Mouse (Mus musculus): ENCODE data around the gene Krt28. TPM values are rescaled to one million over a fixed set of nuclear protein-coding genes. Genes with fewer than 3 reads are reported as not detected.

Krt28 gene
- total RNA-seq (2021): not detected

- DNase-seq: no peak
- intact Hi-C loops (cut with DNase I): no loop called here
Measured at GRCm38 (mm10) chr11:99374803-99375202, at the start of gene Krt28. Gene Krt28 (minus strand): TSS chr11:99374903.

GRCm38 (mm10) chr11:99422159-99422558 is 47.5 kb upstream of the Krt28 start, which contains the start of gene Krt12:
Gene Krt12 (minus strand): TSS chr11:99422259.
- intact Hi-C loops (cut with DNase I): no loop called here
- no peak for DNase-seq

DNA sequence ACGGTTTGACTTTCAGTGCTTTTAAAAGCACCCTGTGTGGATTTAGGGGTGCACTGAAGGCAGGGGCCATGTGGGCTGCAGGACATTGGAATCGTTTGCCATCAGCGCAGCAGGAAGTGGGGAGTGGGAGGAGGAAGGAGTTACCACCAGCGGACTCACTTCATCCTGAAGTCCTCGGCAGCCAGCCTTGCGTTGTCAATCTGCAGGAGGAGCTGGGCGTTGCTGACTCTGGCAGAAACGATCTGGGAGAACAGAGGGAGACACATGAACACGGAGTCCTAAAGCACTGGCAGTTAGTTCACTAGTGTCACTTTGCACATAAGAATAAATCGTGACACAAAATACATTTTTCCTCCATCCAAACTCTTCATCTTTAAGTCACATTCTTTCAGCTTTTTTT is 45.9 kb upstream of the Krt28 start:
- intact Hi-C loops (cut with DNase I): no loop called here

GRCm38 (mm10) chr11:99417819-99418218 is 43.1 kb upstream of the Krt28 start:
- DNase-seq: no peak
- intact Hi-C loops (cut with DNase I): no loop called here

More for the DNA sequence above, 45.9 kb upstream of the Krt28 start:
- DNase-seq: no peak

DNA sequence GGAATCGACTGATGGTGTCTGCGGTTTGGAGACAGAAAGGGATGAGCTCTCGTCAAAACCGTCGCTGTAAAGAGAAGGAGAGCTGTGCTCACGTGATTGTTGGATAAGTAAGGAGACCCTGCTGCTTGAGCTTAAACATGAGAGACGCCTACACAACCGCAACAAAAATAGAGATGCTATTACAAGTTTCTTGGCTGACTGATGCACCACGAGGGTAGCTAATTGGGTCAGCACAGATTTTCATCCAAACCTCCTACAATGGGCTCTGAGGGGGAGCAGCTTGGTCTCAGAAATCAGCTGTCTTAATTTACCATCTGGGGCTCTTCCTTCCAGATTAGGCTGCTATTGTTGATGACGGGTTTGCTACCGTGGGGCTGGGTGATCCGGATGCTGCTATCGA is 42.2 kb upstream of the Krt28 start:
- no peak for DNase-seq
- intact Hi-C loops (cut with DNase I): no loop called here

- intact Hi-C loops (cut with DNase I): loop anchor here (5.0 kb wide), 1 partner anchor 48 kb away; no protein-coding TSS in a partner anchor
- no peak for DNase-seq
Measured at GRCm38 (mm10) chr11:99414463-99415147, 39.9 kb upstream of the Krt28 start.

- peak; percentile 6 to 22 for DNase-seq
Measured at GRCm38 (mm10) chr11:99413247-99413646, 38.5 kb upstream of the Krt28 start.

DNA sequence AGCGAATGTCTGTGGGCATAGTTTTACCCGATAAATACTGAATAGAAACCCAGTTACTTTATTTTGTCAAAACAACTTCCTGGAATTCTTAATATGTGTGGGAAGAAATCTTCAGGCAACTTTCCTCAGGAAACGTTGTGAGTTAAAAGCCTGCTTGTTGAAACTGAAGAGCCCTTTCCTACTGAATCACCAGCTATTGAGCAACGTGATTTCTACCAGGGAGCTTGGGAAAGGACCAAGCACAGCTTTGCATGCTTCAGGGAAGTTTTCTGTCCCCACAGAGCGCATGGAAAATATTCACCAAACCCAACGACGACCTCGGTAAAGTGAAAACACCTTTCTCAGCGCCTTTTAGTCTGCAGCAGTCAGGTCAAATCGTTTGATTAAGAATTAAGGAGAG is 31.5 kb upstream of the Krt28 start:
- intact Hi-C loops (cut with DNase I): no loop called here
- no peak for DNase-seq

More at GRCm38 (mm10) chr11:99413247-99413646, 38.5 kb upstream of the Krt28 start:
- intact Hi-C loops (cut with DNase I): loop anchor here (5.0 kb wide), 1 partner anchor 49 kb away; no protein-coding TSS in a partner anchor

- intact Hi-C loops (cut with DNase I): no loop called here
- no peak for DNase-seq
Measured at GRCm38 (mm10) chr11:99399956-99400549, 25.4 kb upstream of the Krt28 start.

GRCm38 (mm10) chr11:99398832-99399231 is 24.1 kb upstream of the Krt28 start:
- DNase-seq: no peak
- intact Hi-C loops (cut with DNase I): no loop called here

GRCm38 (mm10) chr11:99398084-99398483 is 23.4 kb upstream of the Krt28 start:
- intact Hi-C loops (cut with DNase I): no loop called here
- DNase-seq: no peak

GRCm38 (mm10) chr11:99396661-99397060 is 22.0 kb upstream of the Krt28 start:
- intact Hi-C loops (cut with DNase I): no loop called here
- DNase-seq: no peak

DNA sequence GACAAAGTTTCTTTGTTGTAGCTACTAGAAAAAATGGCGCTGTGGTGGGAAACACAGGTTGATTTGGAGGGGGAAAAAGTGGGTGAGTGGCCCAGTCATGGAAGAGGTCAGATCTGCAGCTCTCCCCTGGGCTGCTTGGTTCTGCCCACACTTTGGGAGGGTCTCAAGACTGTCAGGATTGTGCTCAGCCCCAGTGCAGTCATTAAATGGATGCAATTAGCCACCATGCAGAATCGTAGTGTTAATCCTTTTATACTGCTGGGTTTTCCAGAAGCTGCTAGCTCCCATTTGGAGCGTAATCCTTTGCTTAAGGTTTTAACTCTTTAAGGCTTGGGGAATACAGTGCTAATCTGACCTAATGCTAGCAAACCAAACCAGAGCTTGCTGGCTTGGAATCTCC is 21.3 kb upstream of the Krt28 start:
- intact Hi-C loops (cut with DNase I): no loop called here
- DNase-seq: no peak

- DNase-seq: no peak
- intact Hi-C loops (cut with DNase I): no loop called here
Measured at GRCm38 (mm10) chr11:99392492-99392891, 17.8 kb upstream of the Krt28 start.

- intact Hi-C loops (cut with DNase I): no loop called here
- no peak for DNase-seq
Measured at GRCm38 (mm10) chr11:99391375-99391774, 16.7 kb upstream of the Krt28 start.

GRCm38 (mm10) chr11:99390866-99391265 is 16.2 kb upstream of the Krt28 start:
- no peak for DNase-seq
- intact Hi-C loops (cut with DNase I): no loop called here

DNA sequence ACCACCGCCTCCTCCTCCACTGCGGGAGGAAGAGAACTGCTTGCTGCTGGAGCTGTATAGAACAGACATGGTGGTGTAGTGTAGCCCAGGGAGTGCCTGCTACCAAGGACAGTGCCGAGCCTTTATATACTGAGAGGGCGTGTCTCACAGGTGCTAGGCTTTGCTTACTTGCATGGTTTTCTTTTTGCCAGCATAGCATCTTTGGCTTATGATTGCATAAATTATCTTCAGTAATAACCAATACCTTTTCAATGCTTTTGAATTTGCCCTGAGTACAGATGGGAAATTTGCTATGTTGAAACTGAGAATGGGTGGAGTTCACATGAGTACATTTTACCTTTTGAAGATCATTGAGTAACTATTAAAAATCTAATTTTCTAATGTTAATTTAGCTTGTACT is 14.6 kb upstream of the Krt28 start, which contains the start of gene Krt10:
TSS of gene Krt10 (minus strand) at position 101 of the 400 bp plus-strand sequence.
- no peak for DNase-seq
- intact Hi-C loops (cut with DNase I): loop anchor here (10.0 kb wide), 1 partner anchor 616 kb away; no protein-coding TSS in a partner anchor

DNA sequence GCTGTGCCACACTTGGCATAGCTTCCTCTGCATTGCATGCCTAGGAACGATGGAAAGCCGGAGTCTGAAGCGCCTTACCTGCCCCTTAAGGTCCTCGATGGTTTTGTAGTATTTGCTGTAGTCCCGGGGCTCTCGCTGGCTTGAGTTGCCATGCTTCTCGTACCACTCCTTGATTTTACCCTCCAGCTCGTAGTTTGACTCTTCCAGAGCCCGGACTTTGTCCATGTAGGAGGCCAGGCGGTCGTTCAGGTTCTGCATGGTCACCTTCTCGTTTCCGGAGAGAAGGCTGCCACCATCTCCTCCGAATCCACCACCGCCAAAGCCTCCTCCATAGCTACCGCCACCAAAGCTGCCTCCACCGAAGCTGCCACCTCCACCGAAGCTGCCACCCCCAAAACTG is 14.0 kb upstream of the Krt28 start:
- intact Hi-C loops (cut with DNase I): loop anchor here (10.0 kb wide), 1 partner anchor 616 kb away; no protein-coding TSS in a partner anchor
- DNase-seq: no peak

DNA sequence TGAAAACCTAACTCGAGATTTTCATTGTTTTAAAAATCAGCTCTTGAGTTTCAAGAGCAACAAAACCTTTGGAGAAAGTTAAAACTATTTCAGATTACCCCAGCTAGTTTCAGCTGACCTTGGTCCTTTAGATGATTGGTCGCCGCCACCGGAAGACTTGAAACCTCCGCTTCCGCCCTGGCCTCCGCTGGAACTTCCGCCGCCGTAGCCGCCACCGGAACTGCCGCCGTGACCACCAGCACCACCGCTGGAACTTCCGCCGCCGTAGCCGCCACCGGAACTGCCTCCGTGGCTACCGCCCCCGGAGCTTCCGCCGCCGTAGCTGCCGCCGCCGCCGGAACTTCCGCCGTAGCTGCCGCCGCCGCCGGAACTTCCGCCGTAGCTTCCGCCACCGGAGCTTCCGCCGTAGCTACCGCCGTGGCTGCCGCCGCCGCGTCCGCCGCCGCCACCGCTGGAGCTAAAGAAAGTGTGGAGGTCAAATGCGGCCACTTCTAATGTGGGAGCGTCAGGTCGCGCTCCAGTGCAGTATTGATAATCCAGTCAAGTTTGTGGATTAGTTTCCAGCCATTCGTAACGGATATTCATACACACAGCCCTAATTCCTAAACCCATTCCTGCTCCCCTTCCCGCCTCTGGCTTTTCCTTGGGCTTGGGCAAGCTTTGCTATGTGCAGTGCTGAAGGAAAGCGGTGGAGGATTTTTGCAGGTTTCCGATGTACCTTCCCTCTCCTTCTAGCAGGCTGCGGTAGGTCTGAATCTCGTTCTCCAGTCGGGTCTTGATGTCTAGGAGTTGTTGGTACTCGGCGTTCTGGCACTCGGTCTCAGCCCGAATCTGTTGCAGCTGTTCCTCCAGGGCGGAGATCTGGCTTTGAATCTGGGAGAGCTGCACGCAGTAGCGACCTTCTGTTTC is 11.4 kb upstream of the Krt28 start:
- intact Hi-C loops (cut with DNase I): loop anchor here (10.0 kb wide), 1 partner anchor 619 kb away; no protein-coding TSS in a partner anchor

GRCm38 (mm10) chr11:99379568-99379967 is 4.9 kb upstream of the Krt28 start:
- intact Hi-C loops (cut with DNase I): loop anchor here (1.0 to 2.0 kb wide), 2 partner anchors 195 to 903 kb away; no protein-coding TSS in a partner anchor
- DNase-seq: peak; percentile 71 to 78

More for the DNA sequence above, 11.4 kb upstream of the Krt28 start:
- peak; percentile 90 to 92 for DNase-seq

Measured in heart, postnatal 36 days (tissue).